Mouse (Mus musculus) lung, postnatal 0 days (tissue): Measurements from ENCODE around the gene Gatad2b. TPM values are rescaled to one million over a fixed set of nuclear protein-coding genes. Genes with fewer than 3 reads are reported as not detected.
A peak's percentile ranks its signal among the peaks of the same experiment; 100 is the strongest.
"Not testable (repeated sequence)": the region's sequence is repeated elsewhere in the genome, so short reads cannot be mapped to it uniquely, and the experiment has no call there.

ENCODE experiments used
- ATAC-seq: fragments of 200-750 bp; cut with Nextera tagmentation; 2 replicates; pipeline ENCODE4 v1.8.0; 2017; ENCODE audit warnings: moderate library complexity
- DNase-seq: peaks from one replicate; pipeline ENCODE4 v3.0.0-alpha.2; 2016; ENCODE audit warnings: low spot score
- H3K27ac ChIP-seq: fragments of 300-500 bp; sonication (generic); 2 replicates; pipeline ENCODE4 v1.5.1; 2014; ENCODE audit warnings: antibody characterized with exemption, mild to moderate bottlenecking, low read length, mixed read lengths
- H3K27me3 ChIP-seq: fragments of 300-500 bp; sonication (generic); replicated peaks from 2 replicates; pipeline ENCODE4 v1.6.1; 2014; ENCODE audit warnings: low read length, mixed read lengths; ENCODE audit not compliant: insufficient read depth
- H3K36me3 ChIP-seq: fragments of 300-500 bp; sonication (generic); 2 replicates; pipeline ENCODE4 v1.6.1; 2014; ENCODE audit warnings: low read length, mixed read lengths; ENCODE audit not compliant: insufficient read depth
- H3K4me1 ChIP-seq: fragments of 300-500 bp; sonication (generic); 2 replicates; pipeline ENCODE4 v1.6.1; 2014; ENCODE audit warnings: antibody characterized with exemption, low read depth, low read length, mixed read lengths; ENCODE audit not compliant: insufficient read depth
- H3K4me2 ChIP-seq: fragments of 300-500 bp; sonication (generic); replicated peaks from 2 replicates; pipeline ENCODE4 v1.6.1; 2014; ENCODE audit warnings: low read depth, mild to moderate bottlenecking, low read length, moderate library complexity, mixed read lengths
- H3K4me3 ChIP-seq: fragments of 300-500 bp; sonication (generic); 2 replicates; pipeline ENCODE4 v1.5.1; 2014; ENCODE audit warnings: low read depth, low read length
- H3K9ac ChIP-seq: fragments of 300-500 bp; sonication (generic); replicated peaks from 2 replicates; pipeline ENCODE4 v1.6.1; 2014; ENCODE audit warnings: low read depth, mild to moderate bottlenecking
- H3K9me3 ChIP-seq: fragments of 300-500 bp; sonication (generic); 2 replicates; pipeline ENCODE4 v1.6.1; 2016; ENCODE audit warnings: low read length, mixed read lengths
- CTCF ChIP-seq: IDR thresholded peaks from 2 replicates; pipeline ENCODE4 v1.5.1; 2016; ENCODE audit warnings: antibody characterized with exemption, mild to moderate bottlenecking
- EP300 ChIP-seq: IDR thresholded peaks from 2 replicates; pipeline ENCODE4 v1.6.1; 2016; ENCODE audit warnings: antibody characterized with exemption, mild to moderate bottlenecking, control low read depth
- WGBS: fragments of 180-500 bp; shearing (Covaris S2); extraction: QIAGEN DNeasy Blood & Tissue Kit; methylation state at CpG from one replicate; pipeline ENCODE4 v1.1.7; 2014; 5-methylcytosine and 5-hydroxymethylcytosine counted together
- polyA plus RNA-seq: library from polyadenylated mRNA; unstranded; fragments of >200 nt; fragmentation: Nextera tagmentation; extraction: Ambion mirVana; gene quantifications from 2 replicates; pipeline ENCODE4 v1.2.1, GENCODE M21; 2015

Gene Gatad2b
- polyA plus RNA-seq, 1 experiment from 2014 or later = 9.2 TPM

DNA sequence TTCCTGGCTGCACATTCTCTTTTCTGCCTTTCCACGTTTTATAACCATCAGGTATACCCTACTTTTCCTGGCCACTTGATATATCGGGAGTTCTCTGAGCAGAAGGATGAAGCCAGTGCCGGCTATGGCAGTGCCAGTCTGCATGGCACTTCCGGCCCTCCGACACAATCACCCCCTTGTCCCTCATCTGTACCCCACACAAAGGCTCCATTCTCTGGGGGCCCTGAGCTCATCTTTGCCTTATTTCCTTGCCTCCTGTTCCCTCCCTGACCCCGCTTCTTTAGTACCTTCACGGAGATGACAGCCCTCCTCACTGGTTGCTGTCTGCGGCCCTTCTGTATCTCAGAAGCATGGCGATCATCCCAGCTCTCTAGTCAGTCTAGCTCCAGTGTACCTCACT, 12.3 kb upstream of the Gatad2b start:
- H3K9me3 ChIP-seq = no peaks in the 10 kb centered on the region
- TF ChIP-seq EP300 = no peak
- no peak for TF ChIP-seq CTCF
- H3K4me1 ChIP-seq = no peaks in the 10 kb centered on the region; the same call in 1 of the 2 replicates
- H3K36me3 ChIP-seq = no peaks in the 10 kb centered on the region
- no peaks in the 10 kb centered on the region for H3K27me3 ChIP-seq
- H3K9ac ChIP-seq = no peak overlapping the region
- ATAC-seq = no peak
- WGBS = 83% methylated on average over 9 of the region's 9 CpGs
- no peak overlapping the region for H3K4me2 ChIP-seq
- no peak for DNase-seq
- peak overlapping the region; percentile 51; the same call in 1 of the 2 replicates for H3K27ac ChIP-seq
- H3K4me3 ChIP-seq = no peak overlapping the region

DNA sequence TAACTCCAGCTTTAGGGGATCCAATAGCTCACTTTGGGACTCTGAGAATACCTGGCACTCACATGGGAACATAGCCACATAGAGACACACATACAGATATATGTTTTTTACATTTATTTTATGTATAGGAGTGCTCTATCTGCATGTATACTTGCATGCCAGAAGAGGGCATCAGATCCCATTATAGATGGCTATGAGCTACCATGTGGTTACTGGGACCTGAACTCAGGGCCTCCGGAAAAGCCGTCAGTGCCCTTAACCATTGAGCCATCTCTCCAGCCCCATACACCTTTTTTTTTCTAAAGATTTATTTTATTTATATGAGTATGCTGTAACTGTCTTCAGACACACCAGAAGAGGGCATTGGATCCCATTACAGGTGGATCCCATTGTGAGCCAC, 8.8 kb upstream of the Gatad2b start:
- H3K36me3 ChIP-seq = no peaks in the 10 kb centered on the region
- no peak overlapping the region for H3K27ac ChIP-seq
- DNase-seq (no peak), ATAC-seq (no peak)
- no peak overlapping the region for H3K9ac ChIP-seq
- WGBS = 95% methylated on average over 2 of the region's 2 CpGs
- H3K4me2 ChIP-seq = no peak overlapping the region
- no peaks in the 10 kb centered on the region for H3K27me3 ChIP-seq
- TF ChIP-seq EP300 (no peak), CTCF (0 out of 2 replicates have a peak, but pooled peaks have one; percentile 21)
- no peak overlapping the region for H3K4me3 ChIP-seq
- no peaks in the 10 kb centered on the region for H3K9me3 ChIP-seq
- no peaks in the 10 kb centered on the region; the same call in 1 of the 2 replicates for H3K4me1 ChIP-seq

DNA sequence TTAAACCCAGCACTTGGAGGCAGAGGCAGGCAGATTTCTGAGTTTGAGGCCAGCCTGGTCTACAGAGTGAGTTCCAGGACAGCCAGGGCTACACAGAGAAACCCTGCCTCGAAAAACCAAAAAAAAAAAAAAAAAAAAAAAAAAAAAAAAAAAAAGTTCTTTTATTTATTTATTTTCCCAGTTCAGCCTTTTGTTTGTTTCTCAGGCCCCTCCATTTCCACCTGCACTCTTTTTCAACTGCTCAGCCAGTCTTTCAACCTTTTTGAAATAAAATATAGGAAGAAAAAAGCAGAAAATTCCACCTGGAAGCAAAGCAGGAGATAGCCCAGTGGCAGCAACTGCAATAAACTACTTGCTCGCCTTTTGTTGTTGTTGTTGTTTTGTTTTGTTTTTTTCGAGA, 3.6 kb upstream of the Gatad2b start:
- not testable (repeated sequence) for H3K27ac ChIP-seq, H3K9me3 ChIP-seq, H3K9ac ChIP-seq, H3K36me3 ChIP-seq, H3K4me2 ChIP-seq, H3K4me3 ChIP-seq, DNase-seq, H3K4me1 ChIP-seq, H3K27me3 ChIP-seq, ATAC-seq
- 66% methylated on average over 3 of the region's 3 CpGs for WGBS

DNA sequence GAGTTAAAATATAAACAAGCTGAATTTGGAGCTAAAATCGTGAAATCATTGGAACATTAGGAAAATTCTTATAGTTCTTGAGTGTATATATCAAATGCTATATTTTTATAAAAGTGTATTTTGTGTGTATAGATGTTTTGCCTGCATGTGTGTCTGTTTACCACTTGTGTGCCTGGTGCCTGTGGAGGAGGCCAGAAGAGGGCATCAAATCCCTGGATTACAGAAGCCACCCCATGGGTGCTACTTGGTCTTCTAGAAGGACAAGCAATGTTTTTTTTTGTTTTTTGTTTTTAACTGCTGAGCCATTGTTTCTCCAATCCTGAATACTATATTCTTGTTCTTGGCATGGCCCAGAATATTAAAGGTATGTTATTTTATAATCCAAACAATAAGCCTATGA, 2.4 kb upstream of the Gatad2b start:
- Histone ChIP-seq H3K4me2 (no peak overlapping the region), H3K27ac (no peak overlapping the region), H3K4me1 (peaks cover 10% of the 10 kb centered on the region; the same call in 1 of the 2 replicates), H3K9ac (no peak overlapping the region), H3K9me3 (no peaks in the 10 kb centered on the region), H3K4me3 (no peak overlapping the region), H3K36me3 (no peaks in the 10 kb centered on the region), H3K27me3 (no peaks in the 10 kb centered on the region)
- DNase-seq (no peak), ATAC-seq (no peak)
- no peak for TF ChIP-seq CTCF
- no peak for TF ChIP-seq EP300
- 80% methylated on average over 1 of the region's 1 CpGs for WGBS

DNA sequence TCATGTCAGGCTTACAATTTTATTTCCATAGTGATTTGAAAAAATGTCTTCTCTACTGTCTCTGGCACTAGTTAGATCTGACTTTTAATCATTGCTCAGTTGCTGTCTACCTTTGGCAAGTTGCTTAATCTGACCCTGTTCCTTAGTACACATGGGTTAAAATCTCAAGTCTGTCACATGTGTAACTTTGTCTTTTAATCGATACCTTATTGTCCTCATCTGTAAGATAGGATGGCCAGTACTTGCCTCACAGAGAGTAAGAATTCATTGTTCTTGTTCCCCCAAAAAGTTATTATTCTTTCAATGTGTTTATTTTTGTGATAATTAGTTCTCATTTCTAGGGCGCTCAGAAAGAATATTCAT, 1.0 kb upstream of the Gatad2b start:
- no peaks in the 10 kb centered on the region for H3K27me3 ChIP-seq
- peak overlapping the region; percentile 85 for H3K27ac ChIP-seq
- WGBS = 25% methylated on average over 2 of the region's 2 CpGs
- no peak for TF ChIP-seq CTCF
- no peak for TF ChIP-seq EP300
- no peak for DNase-seq
- peak overlapping the region; percentile 57 for H3K9ac ChIP-seq
- H3K36me3 ChIP-seq = no peaks in the 10 kb centered on the region
- H3K4me3 ChIP-seq = peak overlapping the region; percentile 99
- H3K4me1 ChIP-seq = peaks cover 12% of the 10 kb centered on the region; the same call in 1 of the 2 replicates
- no peak for ATAC-seq
- no peaks in the 10 kb centered on the region for H3K9me3 ChIP-seq
- peak overlapping the region; percentile 60 for H3K4me2 ChIP-seq

DNA sequence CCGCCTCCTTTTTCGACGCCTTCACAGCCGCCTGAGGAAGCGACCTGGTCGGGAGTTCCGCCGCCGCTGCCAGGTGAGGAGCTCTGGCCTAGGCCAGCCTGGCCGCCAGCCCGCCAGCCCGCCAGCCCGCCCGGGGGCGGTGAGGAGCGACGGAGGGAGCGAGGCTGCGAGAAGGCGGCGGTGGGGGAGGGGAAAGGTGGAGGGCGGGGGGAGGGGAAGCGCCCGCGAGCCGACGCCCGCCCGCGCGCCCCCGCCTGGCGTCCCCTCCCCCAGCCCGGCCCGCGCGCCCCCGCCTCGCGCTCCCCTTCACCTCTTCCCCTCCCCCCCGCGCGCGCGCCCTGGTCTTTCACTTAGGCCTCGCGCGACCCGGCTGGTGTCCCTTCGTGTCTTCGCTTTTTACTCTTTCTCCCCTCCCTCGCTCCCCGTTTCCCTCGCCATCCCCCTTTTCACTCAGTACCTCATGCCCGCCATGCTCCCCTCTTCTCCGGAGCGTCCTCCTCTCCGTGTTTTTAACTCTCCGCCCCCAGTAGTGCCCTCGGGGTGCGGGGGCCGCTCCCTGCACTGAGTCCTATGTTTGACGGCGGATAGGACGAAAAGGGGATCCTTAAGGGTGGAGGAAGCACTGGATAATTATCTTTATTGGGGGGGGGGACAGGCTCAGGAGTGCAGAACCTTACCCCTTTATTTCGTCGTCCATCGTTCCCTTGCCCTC, 530 bp downstream of the Gatad2b start:
- ATAC-seq (peak; percentile 27), DNase-seq (peak; percentile 78)
- peak overlapping the region; percentile 98 for H3K27ac ChIP-seq
- H3K27me3 ChIP-seq = no peaks in the 10 kb centered on the region
- H3K9ac ChIP-seq = peak overlapping the region; percentile 91
- H3K4me2 ChIP-seq = peak overlapping the region; percentile 80
- H3K9me3 ChIP-seq = no peaks in the 10 kb centered on the region
- no peaks in the 10 kb centered on the region for H3K36me3 ChIP-seq
- TF ChIP-seq EP300 = no peak
- TF ChIP-seq CTCF = no peak
- peaks cover 15% of the 10 kb centered on the region; the same call in 1 of the 2 replicates for H3K4me1 ChIP-seq
- WGBS = 0% methylated on average over 19 of the region's 68 CpGs
- peak overlapping the region; percentile 99 for H3K4me3 ChIP-seq
